Mouse (Mus musculus): ENCODE data around the gene Ap2b1.

The Ap2b1 gene

GRCm38 (mm10) chr11:83440081-83441064 is 141.5 kb downstream of the Ap2b1 start:
- in situ Hi-C loops (cut with MboI; ENCODE audit: low sequenced_read_pairs): no loop called here

DNA sequence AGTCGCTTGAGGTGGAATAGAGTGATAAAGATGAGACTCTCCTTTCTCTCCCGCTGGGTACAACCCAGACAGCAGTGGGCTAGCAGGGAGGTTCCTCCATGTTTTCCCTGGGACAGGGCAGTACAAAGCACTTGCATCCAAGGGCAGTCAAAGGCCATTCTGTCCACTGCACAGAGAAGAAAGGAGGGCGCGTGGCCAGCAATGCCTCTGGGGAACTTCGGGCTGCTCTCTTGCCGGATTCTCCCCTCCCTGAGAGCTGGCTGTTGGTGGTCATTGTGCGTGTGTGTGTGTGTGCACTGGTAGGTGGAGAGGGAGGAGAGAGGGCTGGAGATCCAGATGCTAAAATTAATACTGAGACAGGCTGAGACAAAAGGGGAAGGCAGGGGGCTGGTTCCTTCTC is 142.4 kb downstream of the Ap2b1 start:
- in situ Hi-C loops (cut with MboI; ENCODE audit: low sequenced_read_pairs): no loop called here

DNA sequence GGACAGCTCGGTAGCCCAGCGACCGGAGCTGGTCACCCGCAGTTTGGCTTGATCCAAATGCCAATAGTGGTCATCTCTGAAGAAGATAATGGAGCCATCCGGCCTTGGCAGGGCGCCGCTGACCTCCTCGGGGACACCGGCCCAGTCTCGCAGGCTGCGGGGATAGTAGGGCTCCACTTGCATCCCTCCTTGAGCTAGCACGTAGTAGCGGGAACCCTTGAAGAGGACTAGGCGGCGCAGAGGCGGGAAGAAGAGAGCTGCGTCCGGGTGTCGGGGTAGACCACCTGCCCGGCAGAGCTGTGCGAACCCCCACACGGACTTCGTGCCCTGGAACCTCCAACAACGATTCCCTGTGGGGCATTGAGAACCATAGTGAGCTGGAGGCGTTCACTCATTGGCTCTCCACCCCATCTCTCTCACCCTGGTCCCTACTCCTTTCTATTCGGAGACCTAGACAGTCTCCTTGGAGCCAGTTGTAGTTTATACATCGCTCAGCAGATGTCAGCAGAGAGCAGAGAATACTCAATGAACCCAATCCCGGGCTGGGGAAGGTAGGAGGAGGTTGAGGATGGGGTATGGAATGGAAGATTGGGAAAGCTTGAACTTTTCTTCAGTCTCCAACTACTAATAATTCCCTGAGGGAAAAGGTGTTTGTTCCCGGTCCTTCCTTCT is 143.9 kb downstream of the Ap2b1 start:
- in situ Hi-C loops (cut with MboI; ENCODE audit: low sequenced_read_pairs): no loop called here

- in situ Hi-C loops (cut with MboI; ENCODE audit: low sequenced_read_pairs): no loop called here
Measured at GRCm38 (mm10) chr11:83443824-83444223, 145.0 kb downstream of the Ap2b1 start.

DNA sequence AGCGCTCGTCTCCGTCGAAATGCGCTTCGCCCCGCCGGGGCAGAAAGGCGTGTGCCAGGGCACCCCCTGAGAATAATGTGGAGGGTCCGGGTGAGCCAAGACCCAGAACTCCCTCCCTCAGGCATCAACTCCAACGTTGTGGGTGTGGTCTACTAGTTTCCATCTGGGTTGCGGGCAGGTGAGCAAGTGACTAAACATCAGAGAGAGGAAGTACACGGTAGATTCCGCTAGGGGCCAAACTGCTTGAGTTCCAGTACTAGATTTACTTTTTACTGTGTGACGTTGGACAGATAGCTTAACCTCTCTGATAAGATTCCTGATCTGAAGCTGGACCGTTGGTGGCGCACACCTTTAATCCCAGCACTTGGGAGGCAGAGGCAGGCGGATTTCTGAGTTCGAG is 146.2 kb downstream of the Ap2b1 start:
- in situ Hi-C loops (cut with MboI; ENCODE audit: low sequenced_read_pairs): no loop called here

DNA sequence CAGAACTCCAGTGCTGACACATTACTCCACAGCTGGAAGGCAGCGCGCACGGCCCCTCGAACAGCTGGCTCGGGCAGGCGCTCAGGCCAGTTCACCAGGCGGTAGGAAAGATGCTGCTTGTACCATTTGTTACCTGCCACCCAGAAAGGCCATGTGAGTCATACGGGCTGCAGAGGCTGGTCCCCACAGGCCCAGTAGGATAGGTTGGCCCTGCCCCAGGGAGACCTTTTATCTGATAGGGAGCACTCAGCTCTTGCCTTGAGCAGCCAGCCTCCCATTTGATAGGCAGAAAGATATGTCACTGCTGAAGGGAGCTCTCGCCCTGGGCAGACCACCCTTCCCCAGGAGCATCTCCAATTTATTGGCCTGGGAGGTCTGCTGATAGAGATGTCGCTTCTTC is 148.8 kb downstream of the Ap2b1 start:
- in situ Hi-C loops (cut with MboI; ENCODE audit: low sequenced_read_pairs): no loop called here

DNA sequence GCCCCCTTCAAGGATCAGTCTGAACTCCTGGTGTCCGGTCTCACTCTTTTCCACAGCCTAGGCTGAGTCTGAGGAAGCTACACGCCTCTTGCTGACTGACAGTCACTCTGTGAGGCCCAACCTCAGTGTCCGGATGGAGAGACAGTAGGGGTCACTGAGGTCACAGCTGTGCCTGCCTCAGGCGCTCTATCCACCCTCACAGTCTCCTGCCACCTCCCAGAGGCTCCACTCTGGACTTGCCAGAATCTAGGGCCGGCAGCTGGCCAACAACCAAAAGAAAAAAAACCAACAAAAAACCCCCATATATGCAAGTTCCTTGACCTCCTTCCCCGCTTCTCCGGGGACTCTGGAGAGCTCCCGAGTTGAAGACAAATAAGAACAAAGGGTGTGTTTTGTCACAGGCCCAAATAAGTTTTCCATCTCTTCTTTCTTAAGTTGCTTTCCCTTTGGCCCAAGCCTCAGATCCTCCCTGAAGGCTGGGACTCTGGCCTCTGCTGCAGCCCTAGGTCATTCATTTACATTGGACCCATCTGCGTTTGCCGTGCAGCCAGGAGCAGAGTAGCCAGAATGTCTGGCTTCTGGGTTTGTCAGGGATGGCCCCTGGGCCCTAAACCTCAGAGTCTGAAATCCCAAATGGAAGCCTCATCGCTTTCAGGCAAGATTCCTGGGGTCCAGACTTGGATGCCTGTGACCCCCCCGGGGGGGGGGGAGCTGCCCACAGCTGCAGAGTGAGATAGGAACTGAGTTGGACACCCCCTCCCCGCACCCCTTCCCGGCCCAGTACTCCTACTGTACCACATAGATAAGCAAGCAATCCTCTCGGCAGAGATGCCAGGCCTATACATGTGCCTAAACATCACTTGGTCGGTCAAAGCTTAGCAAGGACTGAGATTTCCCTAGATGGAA is 149.4 kb downstream of the Ap2b1 start:
- in situ Hi-C loops (cut with MboI; ENCODE audit: low sequenced_read_pairs): no loop called here

- in situ Hi-C loops (cut with MboI; ENCODE audit: low sequenced_read_pairs): no loop called here
Measured at GRCm38 (mm10) chr11:83448927-83449236, 150.1 kb downstream of the Ap2b1 start.

- in situ Hi-C loops (cut with MboI; ENCODE audit: low sequenced_read_pairs): no loop called here
Measured at GRCm38 (mm10) chr11:83449298-83449697, 150.5 kb downstream of the Ap2b1 start.

DNA sequence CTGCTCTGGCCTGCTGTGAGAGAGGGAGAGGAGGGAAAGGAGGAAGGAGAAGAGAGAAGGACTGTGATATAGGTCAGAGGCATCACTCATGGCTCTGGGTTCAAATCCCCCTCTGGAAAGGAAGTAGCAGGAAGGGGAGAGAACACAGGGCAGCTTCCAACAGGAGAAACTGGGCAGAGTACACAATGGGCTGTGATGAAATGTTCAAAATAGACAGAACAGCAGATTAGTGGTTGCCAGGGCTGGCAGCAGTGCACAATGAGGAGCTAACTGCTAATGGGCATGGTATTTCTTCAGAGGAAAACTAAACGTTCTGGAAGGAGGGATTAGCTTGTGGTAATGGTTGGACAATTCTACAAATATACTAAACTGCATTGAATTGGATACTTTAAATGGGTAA is 151.7 kb downstream of the Ap2b1 start:
- in situ Hi-C loops (cut with MboI; ENCODE audit: low sequenced_read_pairs): no loop called here

DNA sequence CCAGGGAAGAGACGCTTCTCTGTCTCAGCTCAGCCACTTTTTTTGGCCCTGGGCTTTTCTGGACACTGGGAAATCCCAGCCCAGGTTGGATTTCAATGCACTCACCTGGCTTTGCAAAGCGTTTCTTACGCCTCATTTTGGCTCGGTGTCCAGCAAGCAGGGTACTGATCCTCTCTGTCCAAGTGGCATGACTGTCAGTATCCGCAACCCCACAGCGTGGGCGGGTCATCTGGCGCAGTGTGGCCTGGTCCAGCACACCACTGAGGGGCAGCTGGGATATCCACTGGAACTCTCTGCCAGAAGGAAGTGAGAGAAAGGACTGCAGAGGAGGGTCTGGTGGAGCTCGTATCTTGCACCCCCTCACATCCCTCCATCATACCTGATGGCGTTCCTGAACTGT is 152.5 kb downstream of the Ap2b1 start:
- in situ Hi-C loops (cut with MboI; ENCODE audit: low sequenced_read_pairs): no loop called here

- in situ Hi-C loops (cut with MboI; ENCODE audit: low sequenced_read_pairs): no loop called here
Measured at GRCm38 (mm10) chr11:83454548-83454947, 155.7 kb downstream of the Ap2b1 start.

All from CH12F3 (cell line).